Mouse (Mus musculus) erythroblast, embryonic 14.5 days (primary cell): ENCODE data around the gene Ugt2b1.

Source experiments
- GATA1 ChIP-seq: IDR thresholded peaks from 2 replicates; pipeline ENCODE4 v1.6.1; 2012; ENCODE audit warnings: low read length, inconsistent platforms, mixed read lengths
- TAL1 ChIP-seq: IDR thresholded peaks from 3 replicates; pipeline ENCODE4 v1.6.1; 2012; ENCODE audit warnings: low read length, inconsistent platforms, mixed read lengths

GRCm38 (mm10) chr5:86920661-86921233, 5.6 kb downstream of the Ugt2b1 start:
- TF ChIP-seq GATA1 (no peak), TAL1 (no peak)
